Mouse (Mus musculus) heart, embryonic 14.5 days (tissue): ENCODE measurements around the gene Gapvd1. TPM values are rescaled to one million over a fixed set of nuclear protein-coding genes. Genes with fewer than 3 reads are reported as not detected.
A peak's percentile ranks its signal among the peaks of the same experiment; 100 is the strongest.
"Not testable (repeated sequence)": the region's sequence is repeated elsewhere in the genome, so short reads cannot be mapped to it uniquely, and the experiment has no call there.

ENCODE experiments used
- ATAC-seq: fragments of 200-750 bp; cut with Nextera tagmentation; 2 replicates; pipeline ENCODE4 v1.8.0; 2017; ENCODE audit warnings: low read depth, moderate TSS enrichment; ENCODE audit not compliant: insufficient number of reproducible peaks, insufficient read depth, low FRiP score
- H3K27ac ChIP-seq, 2 experiments: fragments of 200-500 bp in 1 of 2; fragments of 300-500 bp in 1 of 2; sonication (generic) in 1 of 2; replicated peaks in 1 of 2; 2 replicates each; pipeline ENCODE4 v1.5.1; 2012 to 2014; ENCODE audit warnings: low read depth in 2 of 2, low read length in 2 of 2, control low read depth in 1 of 2, mild to moderate bottlenecking in 1 of 2, mixed read lengths in 1 of 2; ENCODE audit not compliant: control insufficient read depth in 1 of 2, insufficient read depth in 1 of 2
- H3K27me3 ChIP-seq: fragments of 300-500 bp; sonication (generic); 2 replicates; pipeline ENCODE4 v1.6.1; 2014; ENCODE audit warnings: mild to moderate bottlenecking, low read length, control low read depth; ENCODE audit not compliant: control insufficient read depth, insufficient read depth
- H3K36me3 ChIP-seq: fragments of 300-500 bp; sonication (generic); 2 replicates; pipeline ENCODE4 v1.6.1; 2014; ENCODE audit warnings: mild to moderate bottlenecking, control low read depth, low read length, mixed read lengths; ENCODE audit not compliant: control insufficient read depth, insufficient read depth
- H3K4me1 ChIP-seq, 2 experiments: fragments of 200-500 bp in 1 of 2; fragments of 300-500 bp in 1 of 2; sonication (generic) in 1 of 2; 2 replicates each; pipeline ENCODE4 v1.6.1; 2012 to 2014; ENCODE audit warnings: low read length in 2 of 2, control low read depth in 1 of 2, mixed read lengths in 1 of 2; ENCODE audit not compliant: control insufficient read depth in 2 of 2, insufficient read depth in 2 of 2
- H3K4me2 ChIP-seq: fragments of 300-500 bp; sonication (generic); 2 replicates; pipeline ENCODE4 v1.6.1; 2014; ENCODE audit warnings: mild to moderate bottlenecking, low read length
- H3K4me3 ChIP-seq, 2 experiments: fragments of 200-500 bp in 1 of 2; fragments of 300-500 bp in 1 of 2; sonication (generic) in 1 of 2; 2 replicates each; pipeline ENCODE4 v1.5.1; 2012 to 2014; ENCODE audit warnings: low read length in 2 of 2, mild to moderate bottlenecking in 2 of 2, control low read depth in 1 of 2, low read depth in 1 of 2, moderate library complexity in 1 of 2; ENCODE audit not compliant: control insufficient read depth in 1 of 2, insufficient read depth in 1 of 2
- H3K9ac ChIP-seq: fragments of 300-500 bp; sonication (generic); 2 replicates; pipeline ENCODE4 v1.6.1; 2014; ENCODE audit warnings: mild to moderate bottlenecking, low read length
- H3K9me3 ChIP-seq: fragments of 300-500 bp; sonication (generic); 2 replicates; pipeline ENCODE4 v1.6.1; 2016; ENCODE audit warnings: low read length, control low read depth; ENCODE audit not compliant: control insufficient read depth
- WGBS: fragments of 180-500 bp; shearing (Covaris S2); extraction: QIAGEN DNeasy Blood & Tissue Kit; methylation state at CpG from one replicate; pipeline ENCODE4 v1.1.7; 2014; 5-methylcytosine and 5-hydroxymethylcytosine counted together
- polyA plus RNA-seq: library from polyadenylated mRNA; unstranded; fragments of >200 nt; fragmentation: Nextera tagmentation; extraction: Ambion mirVana; gene quantifications from 2 replicates; pipeline ENCODE4 v1.2.1, GENCODE M21; 2014

Gapvd1 gene
- polyA plus RNA-seq, 1 experiment from 2014 or later = 66.2 TPM

DNA sequence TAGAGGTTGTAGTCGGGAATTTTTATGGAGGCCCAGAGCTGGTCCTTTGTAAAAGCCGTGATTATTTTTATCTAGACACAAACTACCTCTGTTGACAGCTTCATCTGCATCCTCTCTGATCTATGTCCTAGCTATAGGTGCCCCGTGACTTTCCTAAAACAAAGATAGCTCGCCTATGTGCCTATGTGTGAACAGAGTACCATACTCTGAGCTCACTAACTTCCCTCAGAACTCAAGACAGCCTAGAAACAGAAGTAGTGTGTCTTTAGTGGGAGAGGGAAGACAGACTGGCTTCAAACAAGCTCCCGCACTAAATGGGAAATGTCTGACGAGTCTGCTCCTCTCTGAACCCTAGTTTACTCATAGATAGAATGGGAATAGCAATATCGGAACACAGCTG, 45.3 kb upstream of the Gapvd1 start:
- Histone ChIP-seq H3K36me3 (peaks cover 30% of the 10 kb centered on the region), H3K27me3 (no peaks in the 10 kb centered on the region), H3K4me1 (peaks cover 8 to 29% of the 10 kb centered on the region in 2 experiments), H3K4me3 (peak overlapping the region in 1 of 2 experiments; percentile 80; a peak in 2 of 4 replicates), H3K9me3 (no peaks in the 10 kb centered on the region), H3K9ac (peak overlapping the region; percentile 83), H3K27ac (peak overlapping the region in 1 of 2 experiments; percentile 61; a peak in 2 of 4 replicates), H3K4me2 (peak overlapping the region; percentile 86)
- WGBS = 67% methylated on average over 7 of the region's 7 CpGs
- no peak for ATAC-seq

DNA sequence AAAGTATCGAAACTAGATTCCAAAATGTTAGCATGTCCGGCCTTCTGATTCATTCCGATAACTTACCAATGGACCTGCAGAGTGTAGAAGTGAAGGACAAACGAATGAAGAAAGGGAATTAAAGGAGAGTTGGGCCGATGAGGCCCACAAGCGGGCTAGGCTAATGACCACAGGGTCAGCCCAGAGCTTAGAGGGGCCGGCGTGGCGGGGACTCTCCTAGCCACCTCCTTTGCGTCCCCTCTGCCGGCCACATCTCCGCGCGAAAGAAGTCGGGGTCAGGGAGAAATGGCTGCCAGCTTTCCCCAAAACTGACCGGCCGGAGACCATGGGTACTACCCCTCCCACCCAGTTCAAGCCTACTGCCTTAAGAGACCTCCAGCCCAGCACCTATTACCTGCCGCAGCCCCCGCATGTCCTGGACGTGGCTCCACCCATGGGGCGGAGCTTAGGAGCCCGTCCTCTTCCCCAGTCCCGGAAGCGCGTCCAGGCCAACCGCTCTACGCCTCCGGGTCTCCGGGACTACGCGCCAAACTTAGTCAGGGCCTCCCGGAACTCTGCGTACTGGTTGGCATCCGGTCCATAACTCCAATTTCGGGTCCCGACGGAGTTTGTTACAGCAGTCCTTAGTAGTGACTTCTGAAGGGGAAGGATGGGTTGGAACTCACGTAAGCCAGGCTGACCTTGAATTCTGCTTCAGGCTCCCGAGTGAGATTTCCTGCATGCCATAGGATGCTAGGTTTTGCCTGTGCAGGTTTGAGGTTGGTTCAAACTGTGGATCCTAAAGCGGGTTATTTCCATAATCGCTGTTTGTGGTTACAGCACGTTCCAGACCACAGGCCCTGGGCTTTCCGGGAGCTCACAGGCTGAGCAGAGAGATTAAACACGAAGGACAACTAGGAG, 44.6 kb upstream of the Gapvd1 start, which contains the start of gene Rabepk:
Gene Rabepk, minus strand, starts transcription at position 556 of the 900 bp plus-strand sequence.
- Histone ChIP-seq H3K9me3 (no peaks in the 10 kb centered on the region), H3K36me3 (peaks cover 30% of the 10 kb centered on the region), H3K27ac (peak within 1 kb of the TSS; percentile 61 to 80), H3K4me1 (peaks cover 8 to 25% of the 10 kb centered on the region in 2 experiments), H3K4me3 (peak within 1 kb of the TSS; percentile 80 to 90), H3K4me2 (peak within 1 kb of the TSS; percentile 86), H3K9ac (peak within 1 kb of the TSS; percentile 83), H3K27me3 (no peaks in the 10 kb centered on the region)
- ATAC-seq = peak; percentile 57
- WGBS = 3% methylated on average over 44 of the region's 44 CpGs

- 82% methylated on average over 7 of the region's 7 CpGs for WGBS
- Histone ChIP-seq H3K4me3 (no peak overlapping the region), H3K4me2 (no peak overlapping the region), H3K27me3 (no peaks in the 10 kb centered on the region), H3K4me1 (peaks cover 5 to 9% of the 10 kb centered on the region in 2 experiments), H3K9ac (no peak overlapping the region), H3K27ac (no peak overlapping the region), H3K9me3 (no peaks in the 10 kb centered on the region), H3K36me3 (peaks cover 37% of the 10 kb centered on the region)
- no peak for ATAC-seq
These were observed 40.4 kb upstream of the Gapvd1 start for GRCm38 (mm10) chr2:34795426-34795825.

GRCm38 (mm10) chr2:34794511-34794910, 39.5 kb upstream of the Gapvd1 start:
- Histone ChIP-seq H3K4me1 (peaks cover 2 to 4% of the 10 kb centered on the region in 2 experiments; a peak in 3 of 4 replicates), H3K9me3 (no peaks in the 10 kb centered on the region), H3K4me2 (no peak overlapping the region), H3K27me3 (no peaks in the 10 kb centered on the region), H3K9ac (no peak overlapping the region), H3K36me3 (peaks cover 42% of the 10 kb centered on the region), H3K27ac (no peak overlapping the region), H3K4me3 (no peak overlapping the region)
- no peak for ATAC-seq
- 88% methylated on average over 2 of the region's 2 CpGs for WGBS

DNA sequence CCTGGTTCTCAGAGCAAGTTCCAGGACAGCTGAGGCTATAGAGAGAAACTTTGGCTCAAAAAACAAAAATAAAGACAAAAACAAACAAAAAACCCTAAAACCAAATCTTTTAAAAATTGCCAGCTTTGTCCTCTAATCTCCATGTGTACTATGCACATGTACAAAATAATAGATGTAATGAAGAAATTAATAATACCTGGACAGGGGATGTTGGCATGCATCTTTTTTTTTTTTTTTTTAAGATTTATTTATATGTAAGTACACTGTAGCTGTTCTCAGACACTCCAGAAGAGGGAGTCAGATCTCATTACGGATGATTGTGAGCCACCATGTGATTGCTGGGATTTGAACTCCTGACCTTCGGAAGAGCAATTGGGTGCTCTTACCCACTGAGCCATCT, 37.5 kb upstream of the Gapvd1 start:
- not testable (repeated sequence) for H3K27ac ChIP-seq, H3K4me2 ChIP-seq, H3K9ac ChIP-seq, H3K27me3 ChIP-seq, ATAC-seq, H3K9me3 ChIP-seq, H3K4me1 ChIP-seq, H3K4me3 ChIP-seq
- H3K36me3 ChIP-seq = peaks cover 42% of the 10 kb centered on the region
- 92% methylated on average over 2 of the region's 2 CpGs for WGBS

DNA sequence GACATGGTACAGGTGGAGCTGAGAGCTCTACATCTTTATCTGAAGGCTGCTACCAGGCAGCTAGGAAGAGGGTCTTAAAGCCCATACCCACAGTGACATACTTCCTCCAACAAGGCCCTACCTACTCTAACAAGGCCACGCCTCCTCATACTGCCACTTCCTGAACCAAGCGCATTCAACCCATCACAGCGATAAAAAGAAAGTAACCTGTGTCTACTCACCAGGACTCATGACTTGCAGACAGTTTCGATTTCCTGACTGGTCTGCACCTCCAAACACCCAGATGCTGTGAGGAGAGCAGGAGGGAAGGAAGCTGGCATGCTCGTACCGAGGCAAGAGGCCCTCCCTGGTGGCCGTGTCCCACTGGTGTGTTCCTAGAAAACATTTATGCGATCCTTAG, 35.2 kb upstream of the Gapvd1 start:
- Histone ChIP-seq H3K9me3 (no peaks in the 10 kb centered on the region), H3K27ac (no peak overlapping the region), H3K4me2 (no peak overlapping the region), H3K36me3 (peaks cover 38% of the 10 kb centered on the region), H3K4me3 (no peak overlapping the region), H3K4me1 (peaks cover 0 to 4% of the 10 kb centered on the region in 2 experiments; a peak in 1 of 4 replicates), H3K9ac (no peak overlapping the region), H3K27me3 (no peaks in the 10 kb centered on the region)
- ATAC-seq = no peak
- 87% methylated on average over 8 of the region's 8 CpGs for WGBS

- H3K4me3 ChIP-seq = no peak overlapping the region
- no peak for ATAC-seq
- WGBS = 74% methylated on average over 2 of the region's 2 CpGs
- no peak overlapping the region for H3K9ac ChIP-seq
- H3K4me1 ChIP-seq = peaks cover 4 to 8% of the 10 kb centered on the region in 2 experiments; a peak in 1 of 4 replicates
- H3K9me3 ChIP-seq = no peaks in the 10 kb centered on the region
- peaks cover 52% of the 10 kb centered on the region for H3K36me3 ChIP-seq
- peak overlapping the region in 1 of 2 experiments; percentile 24; a peak in 1 of 4 replicates for H3K27ac ChIP-seq
- H3K4me2 ChIP-seq = no peak overlapping the region
- H3K27me3 ChIP-seq = no peaks in the 10 kb centered on the region
These were observed 29.1 kb upstream of the Gapvd1 start for GRCm38 (mm10) chr2:34784085-34784484.
